Mouse (Mus musculus) liver, embryonic 14.5 days (tissue): ENCODE results near the gene Gorab. TPM values are rescaled to one million over a fixed set of nuclear protein-coding genes. Genes with fewer than 3 reads are reported as not detected.

ENCODE experiments used
- ATAC-seq: fragments of 200-750 bp; cut with Nextera tagmentation; 2 replicates; pipeline ENCODE4 v1.8.0; 2017; ENCODE audit warnings: moderate number of reproducible peaks, mild to moderate bottlenecking, moderate library complexity; ENCODE audit not compliant: insufficient read depth
- DNase-seq, 3 experiments: peaks; one replicate each; pipeline ENCODE4 v3.0.0-alpha.2; 2012 to 2013; ENCODE audit warnings: low read depth in 3 of 3, low spot score in 3 of 3
- H3K27ac ChIP-seq: fragments of 300-500 bp; sonication (generic); 2 replicates; pipeline ENCODE4 v1.5.1; 2014; ENCODE audit warnings: moderate library complexity, mild to moderate bottlenecking, control low read depth, inconsistent platforms
- H3K27me3 ChIP-seq: fragments of 300-500 bp; sonication (generic); 2 replicates; pipeline ENCODE4 v1.6.1; 2014; ENCODE audit warnings: mild to moderate bottlenecking, low read length, moderate library complexity; ENCODE audit not compliant: control insufficient read depth, insufficient read depth
- H3K36me3 ChIP-seq: fragments of 300-500 bp; sonication (generic); replicated peaks from 2 replicates; pipeline ENCODE4 v1.6.1; 2014; ENCODE audit warnings: low read depth; ENCODE audit not compliant: control insufficient read depth, insufficient read depth
- H3K4me1 ChIP-seq, 2 experiments: fragments of 200-500 bp in 1 of 2; fragments of 300-500 bp in 1 of 2; sonication (generic) in 1 of 2; replicated peaks; 2 replicates each; pipeline ENCODE4 v1.6.1; 2012 to 2014; ENCODE audit warnings: antibody characterized with exemption in 1 of 2, inconsistent platforms in 1 of 2, low read length in 1 of 2; ENCODE audit not compliant: control insufficient read depth in 2 of 2, insufficient read depth in 2 of 2
- H3K4me2 ChIP-seq: fragments of 300-500 bp; sonication (generic); 2 replicates; pipeline ENCODE4 v1.6.1; 2014; ENCODE audit warnings: low read depth, mild to moderate bottlenecking, control low read depth, moderate library complexity
- H3K4me3 ChIP-seq, 2 experiments: fragments of 200-500 bp in 1 of 2; fragments of 300-500 bp in 1 of 2; sonication (generic) in 1 of 2; 2 replicates each; pipeline ENCODE4 v1.5.1; 2012 to 2014; ENCODE audit warnings: low read depth in 2 of 2, low read length in 2 of 2, mild to moderate bottlenecking in 2 of 2, control low read depth in 1 of 2, inconsistent platforms in 1 of 2, moderate library complexity in 1 of 2; ENCODE audit not compliant: insufficient read depth in 1 of 2
- H3K9ac ChIP-seq: fragments of 300-500 bp; sonication (generic); replicated peaks from 2 replicates; pipeline ENCODE4 v1.6.1; 2014; ENCODE audit warnings: mild to moderate bottlenecking, control low read depth, moderate library complexity
- H3K9me3 ChIP-seq: fragments of 300-500 bp; sonication (generic); 2 replicates; pipeline ENCODE4 v1.6.1; 2016; ENCODE audit warnings: low read length, mixed read lengths; ENCODE audit not compliant: control insufficient read depth
- CTCF ChIP-seq: IDR thresholded peaks from 2 replicates; pipeline ENCODE4 v1.5.1; 2016; ENCODE audit warnings: antibody characterized with exemption, low read depth, control low read depth
- EP300 ChIP-seq: IDR thresholded peaks from 2 replicates; pipeline ENCODE4 v1.6.1; 2016; ENCODE audit warnings: antibody characterized with exemption, low read depth
- WGBS: fragments of 180-500 bp; shearing (Covaris S2); extraction: QIAGEN DNeasy Blood & Tissue Kit; methylation state at CpG from one replicate; pipeline ENCODE4 v1.1.7; 2014; ENCODE audit not compliant: insufficient replicate concordance; 5-methylcytosine and 5-hydroxymethylcytosine counted together
- polyA plus RNA-seq, 2 experiments: library from polyadenylated mRNA; depleted of rRNA in 1 of 2; stranded (reverse) in 1 of 2; unstranded in 1 of 2; fragments of >200 nt; fragmentation: Nextera tagmentation in 1 of 2; extraction: Ambion mirVana in 1 of 2; gene quantifications; 2 replicates each; pipeline versions ENCODE4 v1.2.1 to v1.2.3; 2012 to 2014

Gorab gene
- polyA plus RNA-seq, 2 experiments: 2.4 to 3.3 TPM

DNA sequence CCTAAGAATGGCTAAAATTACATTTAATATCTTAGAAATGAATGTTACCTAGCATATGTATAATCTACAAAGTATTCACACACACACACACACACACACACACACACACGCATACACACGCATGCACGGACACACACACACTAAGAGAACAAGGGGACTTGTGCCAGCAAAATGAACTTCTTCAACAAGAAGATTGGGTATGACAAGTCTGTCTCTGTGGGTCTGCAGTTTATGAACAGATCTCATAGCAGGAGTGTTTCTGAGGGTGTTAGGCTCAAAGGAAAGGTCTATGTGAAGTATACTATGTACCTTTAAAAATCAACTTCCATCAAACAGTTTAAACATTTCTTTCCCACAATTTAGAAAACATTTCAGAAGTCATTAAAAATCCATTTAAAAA, 43.9 kb downstream of the Gorab start:
- H3K36me3 ChIP-seq: no peaks in the 10 kb centered on the region
- no peak for TF ChIP-seq EP300
- no peak for TF ChIP-seq CTCF
- no peak overlapping the region for H3K27ac ChIP-seq
- no peaks in the 10 kb centered on the region for H3K4me1 ChIP-seq
- no peak overlapping the region for H3K4me2 ChIP-seq
- ATAC-seq: no peak
- H3K9ac ChIP-seq: no peak overlapping the region
- no peak overlapping the region for H3K4me3 ChIP-seq
- 73% methylated on average over 3 of the region's 3 CpGs for WGBS
- no peaks in the 10 kb centered on the region for H3K9me3 ChIP-seq
- no peaks in the 10 kb centered on the region for H3K27me3 ChIP-seq
- DNase-seq: no peak

DNA sequence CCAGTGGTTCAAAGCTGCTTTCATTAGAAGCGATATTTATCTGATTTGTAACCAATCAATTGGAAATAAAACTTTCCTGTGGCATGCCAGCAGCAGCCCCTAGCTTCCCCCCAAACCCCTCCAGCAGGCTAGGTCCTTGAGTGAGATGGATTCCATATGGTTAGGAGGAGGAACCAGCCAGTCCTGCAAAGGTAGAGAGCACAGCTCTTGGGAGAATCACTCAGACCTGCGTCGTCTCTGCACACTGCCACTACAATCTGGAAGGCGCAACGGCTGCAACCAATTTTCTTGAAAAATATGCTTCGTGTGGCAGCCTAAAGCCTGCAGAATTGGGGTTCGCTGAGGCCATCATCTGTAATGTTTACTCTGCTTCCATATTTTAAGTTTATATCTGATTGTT, 45.3 kb downstream of the Gorab start:
- WGBS: 51% methylated on average over 7 of the region's 7 CpGs
- Histone ChIP-seq H3K27me3 (no peaks in the 10 kb centered on the region), H3K4me2 (no peak overlapping the region)

DNA sequence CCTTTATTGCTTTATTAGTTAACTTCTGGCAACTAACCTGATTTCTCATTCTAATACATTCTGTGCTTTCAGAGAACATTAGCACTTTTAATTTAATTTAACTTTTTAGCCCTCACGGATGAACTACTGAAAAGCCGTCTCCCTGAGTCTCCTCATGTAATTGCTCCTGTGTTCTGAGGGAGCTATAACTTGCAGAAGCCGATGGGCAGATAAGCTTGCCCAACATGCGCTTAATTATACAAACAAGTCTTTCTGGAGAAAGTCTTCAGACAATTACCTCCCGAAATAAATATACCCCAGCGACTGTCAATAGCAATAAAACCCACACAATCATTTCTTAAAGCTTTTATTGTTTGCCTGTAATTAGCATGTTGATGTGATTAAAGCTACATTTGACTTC, 45.7 kb downstream of the Gorab start:
- no peaks in the 10 kb centered on the region for H3K9me3 ChIP-seq
- TF ChIP-seq EP300 (no peak), CTCF (no peak)
- no peak overlapping the region for H3K4me2 ChIP-seq
- no peak for ATAC-seq
- H3K4me1 ChIP-seq: no peaks in the 10 kb centered on the region
- no peak overlapping the region for H3K9ac ChIP-seq
- WGBS: 56% methylated on average over 6 of the region's 6 CpGs
- H3K4me3 ChIP-seq: no peak overlapping the region
- H3K27ac ChIP-seq: no peak overlapping the region
- no peak for DNase-seq
- H3K27me3 ChIP-seq: no peaks in the 10 kb centered on the region
- no peaks in the 10 kb centered on the region for H3K36me3 ChIP-seq

More for the DNA sequence above, 45.3 kb downstream of the Gorab start:
- no peaks in the 10 kb centered on the region for H3K4me1 ChIP-seq
- H3K36me3 ChIP-seq: no peaks in the 10 kb centered on the region
- no peak overlapping the region for H3K9ac ChIP-seq
- no peak overlapping the region for H3K27ac ChIP-seq
- TF ChIP-seq EP300 (no peak), CTCF (no peak)
- H3K4me3 ChIP-seq: no peak overlapping the region
- ATAC-seq (no peak), DNase-seq (no peak)
- no peaks in the 10 kb centered on the region for H3K9me3 ChIP-seq

DNA sequence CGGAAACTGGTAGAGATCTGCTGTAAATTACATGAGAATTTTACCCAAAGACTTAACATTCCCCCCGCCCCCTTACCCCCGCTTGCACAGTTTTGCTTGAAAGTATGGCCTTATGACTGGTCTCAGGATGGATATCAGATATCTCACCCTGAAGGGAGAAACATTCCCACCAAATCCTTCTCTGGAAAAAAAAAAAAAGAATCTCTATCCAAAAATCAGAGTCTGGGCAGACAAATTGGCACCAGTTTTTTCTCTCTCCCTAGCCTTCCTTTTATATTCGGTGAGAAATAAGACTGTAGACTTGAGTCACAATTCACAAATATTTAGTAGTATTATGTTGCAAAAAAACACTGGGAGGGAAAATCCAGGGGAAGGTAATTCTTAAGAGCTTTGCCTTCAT, 47.3 kb downstream of the Gorab start:
- no peak overlapping the region for H3K27ac ChIP-seq
- 51% methylated on average over 4 of the region's 4 CpGs for WGBS
- no peak for ATAC-seq

DNA sequence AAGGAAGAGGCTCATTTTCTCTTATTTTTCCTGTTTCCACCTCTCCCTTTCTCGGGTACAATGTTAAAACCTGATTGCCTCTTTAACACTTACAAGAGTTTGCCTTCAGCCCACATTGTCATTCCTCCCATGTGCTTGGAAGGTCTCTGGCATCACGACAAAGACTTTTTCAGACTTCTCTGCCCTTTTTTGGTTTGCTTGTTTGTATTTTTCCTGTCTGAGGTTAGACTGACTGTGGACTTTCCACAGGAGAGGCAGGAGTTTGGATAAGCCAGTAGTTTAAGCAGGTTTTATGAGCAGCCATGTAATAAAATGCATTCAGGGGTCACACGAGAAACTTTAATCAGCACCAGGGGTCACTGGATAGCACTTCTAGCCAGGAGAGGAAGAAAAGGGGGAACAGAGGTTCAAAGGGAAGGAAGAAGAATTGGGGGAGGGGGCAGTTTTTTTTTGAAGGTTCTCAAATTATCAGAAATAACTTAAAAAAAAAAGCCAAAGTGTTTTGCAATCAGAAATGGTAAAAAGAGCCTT, 47.8 kb downstream of the Gorab start:
- Histone ChIP-seq H3K4me3 (no peak overlapping the region), H3K4me2 (no peak overlapping the region), H3K9me3 (no peaks in the 10 kb centered on the region), H3K36me3 (no peaks in the 10 kb centered on the region), H3K27me3 (no peaks in the 10 kb centered on the region), H3K27ac (no peak overlapping the region), H3K4me1 (no peaks in the 10 kb centered on the region), H3K9ac (no peak overlapping the region)
- 19% methylated on average over 3 of the region's 3 CpGs for WGBS
- no peak for DNase-seq
- TF ChIP-seq EP300: no peak
- no peak for TF ChIP-seq CTCF
- no peak for ATAC-seq

More for the DNA sequence above, 47.3 kb downstream of the Gorab start:
- Histone ChIP-seq H3K4me2 (no peak overlapping the region), H3K36me3 (no peaks in the 10 kb centered on the region), H3K27me3 (no peaks in the 10 kb centered on the region), H3K4me3 (no peak overlapping the region), H3K4me1 (no peaks in the 10 kb centered on the region), H3K9me3 (no peaks in the 10 kb centered on the region), H3K9ac (no peak overlapping the region)
- TF ChIP-seq CTCF (no peak), EP300 (no peak)
- no peak for DNase-seq
